Mouse (Mus musculus) activated CD4-positive, CD25-positive, alpha-beta regulatory T cell (primary cell): ENCODE measurements around the gene Olfr648. TPM values are rescaled to one million over a fixed set of nuclear protein-coding genes. Genes with fewer than 3 reads are reported as not detected.

Experiments used
- polyA plus RNA-seq, 2 experiments: library from polyadenylated mRNA; unstranded; fragments of 100-300 nt; shearing (Covaris generic); gene quantifications; one replicate each; pipeline ENCODE4 v1.2.1; 2017

The Olfr648 gene
- polyA plus RNA-seq = under 1 TPM in 1 of 2 experiments, not detected in 1; 0.10 TPM

GRCm38 (mm10) chr7:104183292-104183691, at the start of gene Olfr648:
TSS of gene Olfr648 (minus strand) at chr7:104183392.

GRCm38 (mm10) chr7:104218701-104219569, 35.7 kb upstream of the Olfr648 start, which contains the start of gene Trim6:
TSS of gene Trim6 (plus strand) at chr7:104218793.

DNA sequence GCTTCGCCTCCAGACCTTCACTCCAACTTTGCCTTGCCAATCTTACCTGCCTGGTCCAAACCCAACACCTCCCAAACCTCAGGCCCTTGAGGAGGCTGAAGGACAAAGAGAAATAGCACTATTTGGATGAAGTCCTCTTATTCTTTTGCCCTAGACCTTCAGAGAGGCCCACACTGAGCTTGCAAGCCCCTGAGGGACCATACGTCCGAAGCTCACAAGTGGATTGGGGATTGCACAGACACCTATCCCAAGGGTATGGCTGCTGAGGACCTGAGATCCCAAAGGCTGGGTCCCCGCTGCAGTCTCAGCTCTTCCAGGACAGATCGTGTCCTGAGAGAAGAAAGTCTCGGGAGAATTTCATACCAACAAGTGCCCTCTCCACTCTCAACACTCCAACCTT, 12.7 kb upstream of the Olfr648 start, which contains the start of gene Olfr649:
TSS of gene Olfr649 (minus strand) at position 101 of the 400 bp plus-strand sequence.

GRCm38 (mm10) chr7:104150456-104150855, 32.7 kb downstream of the Olfr648 start, which contains the start of gene Ubqlnl:
TSS of gene Ubqlnl (minus strand) at chr7:104150556.

DNA sequence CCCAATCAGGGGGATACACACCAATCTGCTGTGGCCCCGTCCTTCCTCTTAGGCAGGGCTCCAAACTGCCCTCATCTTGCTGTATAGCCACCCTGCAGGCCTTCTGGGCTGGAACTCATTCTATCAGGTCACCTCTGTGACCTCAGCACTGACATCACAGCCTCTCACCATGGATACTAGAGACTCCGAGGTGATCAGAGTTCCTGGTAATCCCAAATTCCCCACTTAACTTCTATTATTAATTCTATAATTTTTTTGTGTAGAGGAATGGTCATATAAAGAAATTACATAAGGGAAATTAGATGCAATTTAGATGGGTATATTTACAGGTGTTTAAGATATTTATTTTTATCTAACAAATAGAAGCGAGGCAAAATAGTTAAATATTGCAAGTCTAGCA, 40.0 kb downstream of the Olfr648 start, which contains the start of gene Ubqln3:
TSS of gene Ubqln3 (minus strand) at position 101 of the 400 bp plus-strand sequence.

DNA sequence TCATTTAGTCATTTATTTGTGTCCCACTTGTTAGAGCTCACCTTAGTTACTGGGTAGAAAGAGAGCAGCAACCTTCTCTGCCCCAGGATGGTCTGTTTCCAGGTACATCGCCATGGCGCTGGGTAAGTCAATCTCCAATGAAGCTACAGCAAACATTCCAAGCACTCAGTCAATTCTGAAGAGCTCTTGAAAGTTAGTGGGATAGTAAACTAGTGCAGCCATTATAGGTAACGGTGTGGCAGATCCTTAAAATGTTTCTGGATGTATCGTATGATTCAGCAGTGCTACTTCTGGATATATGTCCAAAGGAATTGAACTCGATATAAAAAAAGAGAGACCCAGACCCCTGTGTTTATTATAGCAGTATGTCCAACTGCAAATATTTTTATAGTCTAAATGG, 45.9 kb downstream of the Olfr648 start, which contains the start of gene Olfr643:
TSS of gene Olfr643 (minus strand) at position 101 of the 400 bp plus-strand sequence.

GRCm38 (mm10) chr7:104129726-104130125, 53.5 kb downstream of the Olfr648 start, which contains the start of gene Ubqln5:
TSS of gene Ubqln5 (minus strand) at chr7:104129826.

Other genes starting within 250 kb of the Olfr648 start
- not detected for gene Olfr632, start 249.0 kb downstream of the Olfr648 start, polyA plus RNA-seq
- not detected for gene Olfr633, start 239.0 kb downstream of the Olfr648 start, polyA plus RNA-seq
- under 1 TPM in 1 of 2 experiments, not detected in 1; 0.04 TPM for gene Olfr635, start 212.2 kb downstream of the Olfr648 start, polyA plus RNA-seq
- not detected for gene Olfr638, start 184.6 kb downstream of the Olfr648 start, polyA plus RNA-seq
- gene Olfr639, start 166.1 kb downstream of the Olfr648 start, polyA plus RNA-seq = under 1 TPM; 0.04 TPM
- gene Olfr640, start 157.8 kb downstream of the Olfr648 start, polyA plus RNA-seq = not detected
- gene Olfr641, start 147.9 kb downstream of the Olfr648 start, polyA plus RNA-seq = not detected
- gene Olfr642, start 130.7 kb downstream of the Olfr648 start, polyA plus RNA-seq = under 1 TPM in 1 of 2 experiments, not detected in 1; 0.05 TPM
- under 1 TPM in 1 of 2 experiments, not detected in 1; 0.18 TPM for gene 4930516K23Rik, start 121.9 kb downstream of the Olfr648 start, polyA plus RNA-seq
- gene Olfr644, start 111.5 kb downstream of the Olfr648 start, polyA plus RNA-seq = not detected
- gene Olfr645, start 97.9 kb downstream of the Olfr648 start, polyA plus RNA-seq = not detected
- gene Olfr646, start 78.5 kb downstream of the Olfr648 start, polyA plus RNA-seq = not detected
- gene Ubqln5, start 53.6 kb downstream of the Olfr648 start, polyA plus RNA-seq = not detected
- gene Olfr643, start 46.0 kb downstream of the Olfr648 start, polyA plus RNA-seq = not detected
- not detected for gene Ubqln3, start 40.1 kb downstream of the Olfr648 start, polyA plus RNA-seq
- under 1 TPM in 1 of 2 experiments, not detected in 1; 0.57 TPM for gene Ubqlnl, start 32.8 kb downstream of the Olfr648 start, polyA plus RNA-seq
- gene Olfm5, start 18.6 kb downstream of the Olfr648 start, polyA plus RNA-seq = not detected
- not detected for gene Olfr649, start 12.6 kb upstream of the Olfr648 start, polyA plus RNA-seq
- 1 to 10 TPM; 1.9 to 2.3 TPM for gene Trim6, start 35.4 kb upstream of the Olfr648 start, polyA plus RNA-seq
- gene Trim34a, start 61.1 kb upstream of the Olfr648 start, polyA plus RNA-seq = 10 to 100 TPM; 37.5 to 46.9 TPM
- gene Trim5, start 104.7 kb upstream of the Olfr648 start, polyA plus RNA-seq = 10 to 100 TPM; 26.9 to 27.7 TPM
- 100 to 1,000 TPM; 132 to 180 TPM for gene Trim12a, start 132.1 kb upstream of the Olfr648 start, polyA plus RNA-seq
- gene Trim34b, start 146.1 kb upstream of the Olfr648 start, polyA plus RNA-seq = 1 to 10 TPM in 1 of 2 experiments, under 1 TPM in 1; 0.25 to 1.1 TPM
- 10 to 100 TPM; 25.7 to 33.5 TPM for gene Trim12c, start 170.0 kb upstream of the Olfr648 start, polyA plus RNA-seq
- 1 to 10 TPM; 1.0 to 2.2 TPM for gene Trim30b, start 186.5 kb upstream of the Olfr648 start, polyA plus RNA-seq
- gene Trim30c, start 217.4 kb upstream of the Olfr648 start, polyA plus RNA-seq = under 1 TPM; 0.47 to 0.86 TPM